Mouse (Mus musculus) lung, adult 2 months (tissue): ENCODE measurements around the gene Mapk7.

ENCODE experiments used
- CTCF ChIP-seq: fragments of 200-500 bp; IDR thresholded peaks from 2 replicates; pipeline ENCODE4 v1.5.1; 2011; ENCODE audit warnings: mild to moderate bottlenecking, low read length, control low read depth; ENCODE audit not compliant: insufficient read depth
- POLR2A ChIP-seq: fragments of 200-500 bp; IDR thresholded peaks from 2 replicates; pipeline ENCODE4 v1.6.1; 2011; ENCODE audit warnings: low read depth, mild to moderate bottlenecking, control low read depth, low read length, borderline replicate concordance; ENCODE audit errors: extremely low read depth

DNA sequence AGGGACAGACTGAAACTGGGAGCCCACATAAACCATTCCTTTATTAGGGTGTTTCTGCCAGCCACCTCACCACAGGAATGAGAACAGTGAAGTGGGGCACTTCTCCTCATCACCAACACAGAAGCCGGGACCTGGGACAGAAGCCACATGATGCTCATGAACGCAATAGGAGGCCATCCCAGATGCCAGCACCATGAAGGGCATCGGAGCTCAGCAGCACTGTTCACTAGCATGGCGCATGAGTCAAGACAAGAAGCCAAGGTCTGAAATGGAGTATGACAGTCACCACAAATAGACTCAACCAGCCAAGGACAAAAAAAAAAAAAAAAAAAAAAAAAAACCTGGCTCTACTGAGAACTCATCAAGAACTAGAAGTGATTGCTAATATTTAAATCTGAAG is 53.8 kb downstream of the Mapk7 start:
- TF ChIP-seq CTCF: no peak
- no peak for TF ChIP-seq POLR2A
